Mouse (Mus musculus): ENCODE measurements at regions not wholly inside any gene's neighbourhood (a gene's known extent, or its start where the extent isn't known, plus 50 kb on each side); places are given as distances from the start of the nearest gene placed in this dataset.

DNA sequence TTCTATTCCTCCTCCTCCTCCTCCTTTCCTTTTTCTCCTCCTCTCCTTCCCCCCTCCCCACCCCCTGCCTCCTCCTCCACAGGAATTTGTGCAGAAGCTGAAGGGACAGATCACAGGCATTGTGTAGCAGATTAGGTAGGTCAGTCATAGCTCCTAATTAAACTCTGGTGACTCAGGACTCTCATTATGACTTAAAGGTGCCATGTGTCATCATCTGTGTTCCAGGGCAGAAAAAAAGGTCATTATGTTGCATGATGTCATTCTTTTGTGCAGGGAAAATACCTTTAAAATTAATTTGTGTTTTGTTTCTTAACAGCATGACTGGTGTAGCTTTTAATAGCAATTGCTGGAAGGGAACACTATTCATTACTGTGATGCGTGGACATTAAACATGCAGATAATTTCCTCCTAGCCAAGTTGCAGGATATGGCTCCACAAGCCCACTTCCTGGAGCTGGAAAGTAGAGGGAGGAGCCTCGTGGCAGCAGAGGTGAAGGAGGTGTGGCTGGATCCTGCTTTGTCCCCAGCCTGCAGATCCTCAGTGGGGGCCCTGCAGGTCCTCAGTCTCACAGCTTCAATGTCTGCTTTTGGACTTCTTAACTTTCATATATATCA lies 62.4 kb upstream of the Jazf1 start:
- no peak for TF ChIP-seq CTCF (IDR thresholded peaks at IDR 0.05; ENCODE audit: control insufficient read depth, insufficient read depth, insufficient read length)
- no peak for TF ChIP-seq MAX (IDR thresholded peaks at IDR 0.05)
- no peak for TF ChIP-seq USF1 (IDR thresholded peaks at IDR 0.05; ENCODE audit: low read depth)
- TF ChIP-seq MYOD1 (IDR thresholded peaks at IDR 0.05; ENCODE audit: control insufficient read depth, insufficient read length, low read depth): no peak
- TF ChIP-seq MYOG (IDR thresholded peaks at IDR 0.05; ENCODE audit: control insufficient read depth, extremely low read depth, insufficient read length): no peak
